Mouse (Mus musculus): Measurements from ENCODE around the gene Cdc20b. TPM values are rescaled to one million over a fixed set of nuclear protein-coding genes. Genes with fewer than 3 reads are reported as not detected.

Cdc20b gene
- polyA plus RNA-seq, 1 experiment from 2014 or later, result not detected

DNA sequence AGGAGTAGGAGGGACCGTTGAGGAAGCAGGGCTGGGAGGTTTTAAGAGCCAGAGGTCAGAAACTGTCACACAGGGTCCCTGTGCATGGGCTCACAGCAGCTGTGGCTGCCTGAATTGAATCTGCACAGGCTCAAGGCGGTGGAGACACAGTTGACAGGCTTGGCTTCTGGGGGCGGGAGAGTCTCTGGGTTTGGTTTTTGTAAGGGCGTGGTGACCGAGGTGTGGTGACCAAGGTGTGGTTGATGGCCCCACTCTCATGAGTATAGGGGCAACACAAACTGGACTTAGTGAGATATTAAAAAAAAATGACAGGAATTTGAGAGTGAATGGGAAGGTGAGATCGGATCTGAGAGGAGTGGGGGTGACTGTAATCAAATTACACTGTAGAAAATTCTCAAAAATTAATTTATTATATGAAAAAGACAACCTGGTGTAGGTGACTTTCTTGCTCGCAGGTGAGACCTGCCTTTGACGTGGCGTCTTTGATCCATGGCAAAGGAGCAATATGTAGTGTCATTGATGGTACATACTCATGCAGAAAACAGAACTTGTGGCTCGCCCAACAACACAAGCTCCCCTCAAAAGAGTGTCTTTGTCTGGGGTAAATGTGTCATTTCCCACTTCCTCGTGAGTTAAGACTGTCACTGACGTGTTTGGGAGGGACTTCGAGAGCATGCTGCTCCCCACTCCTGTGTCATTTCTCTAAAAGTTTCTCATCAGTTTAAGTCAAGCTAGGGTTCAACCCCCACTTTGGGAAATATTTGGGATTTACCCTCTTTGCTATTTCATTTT is 52.5 kb downstream of the Cdc20b start:
- H3K9me3 ChIP-seq (replicated peaks; ENCODE audit: low read length), result no peaks in the 10 kb centered on the region
- no peak for ATAC-seq (replicated peaks; ENCODE audit: low FRiP score, low read depth)
- H3K36me3 ChIP-seq (ENCODE audit: insufficient read depth, low read length), result no peaks in the 10 kb centered on the region
- no peaks in the 10 kb centered on the region for H3K4me1 ChIP-seq (replicated peaks; ENCODE audit: insufficient read depth, low read length)
- 82% methylated on average over 13 of the region's 13 CpGs for WGBS
- no peak overlapping the region for H3K27ac ChIP-seq
- no peak for TF ChIP-seq CTCF (IDR thresholded peaks at IDR 0.05; ENCODE audit: low read depth)
- H3K4me2 ChIP-seq (ENCODE audit: low read length), result no peak overlapping the region
- no peak overlapping the region for H3K9ac ChIP-seq (ENCODE audit: low read depth, low read length)
- H3K4me3 ChIP-seq (replicated peaks; ENCODE audit: low read depth, low read length), result no peak overlapping the region
- no peaks in the 10 kb centered on the region for H3K27me3 ChIP-seq (ENCODE audit: insufficient read depth, low read length)
- no peak for DNase-seq (ENCODE audit: low spot score)

DNA sequence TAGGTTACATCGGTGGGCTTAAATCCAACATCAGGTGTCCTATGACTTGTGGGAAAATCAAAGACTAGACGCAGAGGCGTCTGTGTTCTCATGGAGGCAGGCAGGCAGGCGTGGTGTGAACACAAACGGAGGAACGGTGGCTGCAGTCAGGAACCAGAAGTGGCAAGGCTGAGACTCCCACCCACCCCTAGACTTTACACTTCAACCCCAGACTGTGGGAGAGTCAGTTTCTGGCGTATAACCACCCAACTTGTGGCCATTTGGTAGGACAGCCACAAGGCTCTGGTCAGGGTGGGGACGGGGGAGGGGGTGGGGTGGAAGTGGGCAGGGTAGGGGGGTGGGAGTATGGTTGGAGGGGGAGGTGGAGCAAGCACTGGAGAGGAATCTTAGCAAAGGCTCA is 55.6 kb downstream of the Cdc20b start:
- TF ChIP-seq CTCF (IDR thresholded peaks at IDR 0.05; ENCODE audit: low read depth), result no peak
- Histone ChIP-seq H3K9me3 (replicated peaks; ENCODE audit: low read length) (no peaks in the 10 kb centered on the region), H3K4me1 (replicated peaks; ENCODE audit: insufficient read depth, low read length) (no peaks in the 10 kb centered on the region), H3K4me2 (ENCODE audit: low read length) (no peak overlapping the region), H3K36me3 (ENCODE audit: insufficient read depth, low read length) (no peaks in the 10 kb centered on the region), H3K9ac (ENCODE audit: low read depth, low read length) (no peak overlapping the region), H3K27me3 (ENCODE audit: insufficient read depth, low read length) (no peaks in the 10 kb centered on the region), H3K4me3 (replicated peaks; ENCODE audit: low read depth, low read length) (no peak overlapping the region), H3K27ac (no peak overlapping the region)
- WGBS, result 27% methylated on average over 8 of the region's 8 CpGs
- ATAC-seq (replicated peaks; ENCODE audit: low FRiP score, low read depth), result no peak
- DNase-seq (ENCODE audit: low spot score), result no peak

DNA sequence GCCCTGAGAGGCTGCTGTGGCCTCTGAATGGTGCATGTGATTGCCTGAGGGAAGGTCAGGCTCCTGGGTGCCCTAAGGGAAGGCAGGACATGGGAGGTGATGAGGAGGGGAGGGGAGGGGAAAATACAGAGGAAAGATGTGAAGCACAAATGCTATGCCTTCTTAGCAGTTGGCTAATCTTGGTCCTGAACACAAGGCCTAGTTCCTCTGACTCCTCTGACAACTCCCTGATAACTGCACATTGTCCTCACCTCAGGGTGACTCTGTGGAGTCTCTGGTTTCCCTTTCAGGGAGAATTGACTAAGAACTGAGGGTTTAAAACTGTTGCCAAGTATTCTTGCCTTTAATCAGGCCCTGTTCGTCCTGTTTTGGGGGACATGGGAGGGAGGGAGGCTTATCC is 59.7 kb downstream of the Cdc20b start:
- 54% methylated on average over 1 of the region's 1 CpGs for WGBS
- TF ChIP-seq CTCF (IDR thresholded peaks at IDR 0.05; ENCODE audit: low read depth), result no peak
- no peaks in the 10 kb centered on the region for H3K4me1 ChIP-seq (replicated peaks; ENCODE audit: insufficient read depth, low read length)
- ATAC-seq (replicated peaks; ENCODE audit: low FRiP score, low read depth) (no peak), DNase-seq (ENCODE audit: low spot score) (no peak)
- H3K9me3 ChIP-seq (replicated peaks; ENCODE audit: low read length), result no peaks in the 10 kb centered on the region
- no peaks in the 10 kb centered on the region for H3K27me3 ChIP-seq (ENCODE audit: insufficient read depth, low read length)
- H3K9ac ChIP-seq (ENCODE audit: low read depth, low read length), result no peak overlapping the region
- H3K4me2 ChIP-seq (ENCODE audit: low read length), result no peak overlapping the region
- H3K27ac ChIP-seq, result no peak overlapping the region
- no peak overlapping the region for H3K4me3 ChIP-seq (replicated peaks; ENCODE audit: low read depth, low read length)
- no peaks in the 10 kb centered on the region for H3K36me3 ChIP-seq (ENCODE audit: insufficient read depth, low read length)

DNA sequence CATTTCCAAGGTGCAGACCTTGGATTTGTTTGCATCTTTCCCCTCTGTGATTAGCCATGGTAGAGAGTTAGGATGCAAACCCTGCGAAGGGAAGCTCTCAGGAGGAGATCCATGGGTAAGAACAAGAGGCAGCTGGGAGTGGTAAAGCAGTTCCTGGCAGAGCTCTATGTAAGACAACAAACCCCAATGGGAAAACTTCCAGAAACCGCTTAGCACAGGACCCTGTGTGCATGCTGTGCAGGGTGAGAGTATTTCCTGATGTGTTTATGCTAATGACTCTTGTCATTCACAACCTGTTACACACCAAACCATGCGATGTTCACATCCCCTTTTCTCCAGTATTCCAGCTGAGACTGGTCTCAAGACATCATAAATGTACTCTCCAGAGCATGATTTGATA is 62.1 kb downstream of the Cdc20b start:
- Histone ChIP-seq H3K36me3 (ENCODE audit: insufficient read depth, low read length) (no peaks in the 10 kb centered on the region), H3K4me3 (replicated peaks; ENCODE audit: low read depth, low read length) (no peak overlapping the region), H3K9me3 (replicated peaks; ENCODE audit: low read length) (no peaks in the 10 kb centered on the region), H3K4me1 (replicated peaks; ENCODE audit: insufficient read depth, low read length) (no peaks in the 10 kb centered on the region), H3K27me3 (ENCODE audit: insufficient read depth, low read length) (no peaks in the 10 kb centered on the region), H3K27ac (no peak overlapping the region), H3K4me2 (ENCODE audit: low read length) (no peak overlapping the region), H3K9ac (ENCODE audit: low read depth, low read length) (no peak overlapping the region)
- DNase-seq (ENCODE audit: low spot score) (no peak), ATAC-seq (replicated peaks; ENCODE audit: low FRiP score, low read depth) (no peak)
- WGBS, result 72% methylated on average over 3 of the region's 3 CpGs
- no peak for TF ChIP-seq CTCF (IDR thresholded peaks at IDR 0.05; ENCODE audit: low read depth)

DNA sequence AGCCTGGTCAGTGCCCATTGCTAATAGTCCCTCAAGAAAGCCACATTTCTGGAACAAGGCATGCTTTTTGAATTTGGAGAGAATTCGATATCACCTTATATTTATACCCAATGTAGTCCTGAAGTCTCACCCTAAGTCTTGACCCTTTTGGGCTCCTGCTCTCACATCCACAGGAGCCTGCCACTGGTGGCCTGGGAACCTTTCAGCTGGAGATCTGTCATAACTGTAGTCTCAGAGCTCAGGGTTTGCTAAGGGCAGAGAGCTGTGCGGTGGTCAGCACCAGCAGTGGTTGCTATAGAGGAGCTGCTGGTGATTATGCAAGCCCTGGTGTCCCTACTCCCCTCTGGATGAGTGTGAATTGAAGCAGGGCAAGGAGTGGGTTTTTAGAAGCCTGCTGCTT is 63.5 kb downstream of the Cdc20b start:
- 89% methylated on average over 2 of the region's 2 CpGs for WGBS
- Histone ChIP-seq H3K9me3 (replicated peaks; ENCODE audit: low read length) (no peaks in the 10 kb centered on the region), H3K27me3 (ENCODE audit: insufficient read depth, low read length) (no peaks in the 10 kb centered on the region), H3K36me3 (ENCODE audit: insufficient read depth, low read length) (no peaks in the 10 kb centered on the region), H3K4me3 (replicated peaks; ENCODE audit: low read depth, low read length) (no peak overlapping the region), H3K4me2 (ENCODE audit: low read length) (no peak overlapping the region), H3K4me1 (replicated peaks; ENCODE audit: insufficient read depth, low read length) (no peaks in the 10 kb centered on the region), H3K9ac (ENCODE audit: low read depth, low read length) (no peak overlapping the region), H3K27ac (no peak overlapping the region)
- DNase-seq (ENCODE audit: low spot score) (no peak), ATAC-seq (replicated peaks; ENCODE audit: low FRiP score, low read depth) (no peak)
- TF ChIP-seq CTCF (IDR thresholded peaks at IDR 0.05; ENCODE audit: low read depth), result no peak

DNA sequence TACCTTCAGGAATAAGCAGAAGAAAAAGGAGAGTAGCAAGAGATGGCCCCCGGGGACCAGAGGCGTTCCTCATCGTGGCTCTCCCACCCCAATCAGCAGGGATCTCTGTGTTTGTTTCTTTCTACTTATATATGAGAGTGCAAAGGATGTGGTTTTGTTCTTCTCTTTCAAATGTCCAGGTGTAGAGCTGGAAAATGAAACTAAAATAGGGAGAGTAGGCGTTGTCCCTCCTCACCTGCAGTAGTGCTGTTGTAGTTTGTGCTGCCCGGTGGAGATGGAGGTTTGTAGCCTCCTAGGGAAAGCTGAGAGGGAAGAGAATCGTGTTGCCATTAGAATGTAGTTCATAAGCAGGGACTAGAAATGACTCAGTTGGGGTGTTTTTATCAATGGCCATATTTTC is 66.0 kb downstream of the Cdc20b start, which contains the start of gene Gzma:
Gene Gzma, minus strand, starts transcription at position 103 of the 400 bp plus-strand sequence.
- H3K36me3 ChIP-seq (ENCODE audit: insufficient read depth, low read length), result no peaks in the 10 kb centered on the region
- H3K9me3 ChIP-seq (replicated peaks; ENCODE audit: low read length), result no peaks in the 10 kb centered on the region
- H3K9ac ChIP-seq (ENCODE audit: low read depth, low read length), result no peak within 1 kb of the TSS
- H3K4me1 ChIP-seq (replicated peaks; ENCODE audit: insufficient read depth, low read length), result no peaks in the 10 kb centered on the region
- ATAC-seq (replicated peaks; ENCODE audit: low FRiP score, low read depth), result no peak
- H3K4me2 ChIP-seq (ENCODE audit: low read length), result no peak within 1 kb of the TSS
- no peak for TF ChIP-seq CTCF (IDR thresholded peaks at IDR 0.05; ENCODE audit: low read depth)
- H3K27me3 ChIP-seq (ENCODE audit: insufficient read depth, low read length), result no peaks in the 10 kb centered on the region
- 89% methylated on average over 6 of the region's 6 CpGs for WGBS
- no peak for DNase-seq (ENCODE audit: low spot score)
- H3K4me3 ChIP-seq (replicated peaks; ENCODE audit: low read depth, low read length), result no peak within 1 kb of the TSS
- no peak within 1 kb of the TSS for H3K27ac ChIP-seq

DNA sequence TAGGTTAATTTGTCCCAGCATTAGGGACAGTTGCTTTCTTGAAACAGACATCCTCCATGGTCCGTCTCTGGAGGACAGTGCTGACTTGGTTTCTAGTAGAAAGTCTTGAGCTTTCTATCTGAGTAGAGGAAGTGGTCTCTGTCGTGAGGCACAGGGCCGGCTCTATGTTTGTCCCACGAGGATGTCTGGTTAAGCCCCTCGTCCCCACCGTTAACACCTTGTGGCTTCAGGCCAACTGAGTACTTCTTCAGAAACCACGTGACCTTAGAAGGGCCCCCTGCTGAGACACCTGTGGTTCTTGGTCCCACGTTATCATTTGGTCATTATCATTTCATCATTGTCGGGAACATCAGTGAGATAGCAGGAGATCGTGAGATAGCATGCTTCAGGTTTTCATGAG is 66.9 kb downstream of the Cdc20b start:
- DNase-seq (ENCODE audit: low spot score) (no peak), ATAC-seq (replicated peaks; ENCODE audit: low FRiP score, low read depth) (no peak)
- Histone ChIP-seq H3K4me1 (replicated peaks; ENCODE audit: insufficient read depth, low read length) (no peaks in the 10 kb centered on the region), H3K4me3 (replicated peaks; ENCODE audit: low read depth, low read length) (no peak overlapping the region), H3K36me3 (ENCODE audit: insufficient read depth, low read length) (no peaks in the 10 kb centered on the region), H3K27ac (no peak overlapping the region), H3K4me2 (ENCODE audit: low read length) (no peak overlapping the region), H3K9ac (ENCODE audit: low read depth, low read length) (no peak overlapping the region), H3K9me3 (replicated peaks; ENCODE audit: low read length) (no peaks in the 10 kb centered on the region), H3K27me3 (ENCODE audit: insufficient read depth, low read length) (no peaks in the 10 kb centered on the region)
- no peak for TF ChIP-seq CTCF (IDR thresholded peaks at IDR 0.05; ENCODE audit: low read depth)
- 78% methylated on average over 10 of the region's 10 CpGs for WGBS

Measured in kidney, postnatal 0 days (tissue).